Mouse (Mus musculus) frontal cortex, postnatal 25 days (tissue): ENCODE data around the gene Clstn1.

Experiments used
- DNase-seq, 2 experiments: peaks; one replicate each; pipeline ENCODE4 v3.0.0; 2022; ENCODE audit warnings: low spot score in 2 of 2

Clstn1 gene

GRCm38 (mm10) chr4:149634157-149634556, 47.9 kb downstream of the Clstn1 start:
- DNase-seq, result no peak

GRCm38 (mm10) chr4:149634966-149635365, 48.7 kb downstream of the Clstn1 start:
- DNase-seq, result no peak

- DNase-seq, result no peak
These were observed 49.7 kb downstream of the Clstn1 start for GRCm38 (mm10) chr4:149635915-149636415.

GRCm38 (mm10) chr4:149637942-149638341, 51.7 kb downstream of the Clstn1 start:
- no peak for DNase-seq

- DNase-seq, result no peak
These were observed 54.6 kb downstream of the Clstn1 start for GRCm38 (mm10) chr4:149640831-149641230.

GRCm38 (mm10) chr4:149641400-149641799, 55.1 kb downstream of the Clstn1 start:
- no peak for DNase-seq

GRCm38 (mm10) chr4:149641956-149642355, 55.7 kb downstream of the Clstn1 start:
- no peak for DNase-seq

GRCm38 (mm10) chr4:149645761-149646160, 59.5 kb downstream of the Clstn1 start:
- DNase-seq, result no peak

- DNase-seq, result no peak
These were observed 62.0 kb downstream of the Clstn1 start for GRCm38 (mm10) chr4:149648031-149648805.

- peak; percentile 63 to 71 for DNase-seq
These were observed 64.4 kb downstream of the Clstn1 start for GRCm38 (mm10) chr4:149650493-149651193.

- no peak for DNase-seq
These were observed 68.0 kb downstream of the Clstn1 start for GRCm38 (mm10) chr4:149654232-149654631.

GRCm38 (mm10) chr4:149657858-149658416, 71.7 kb downstream of the Clstn1 start:
- DNase-seq, result no peak

- no peak for DNase-seq
These were observed 73.3 kb downstream of the Clstn1 start for GRCm38 (mm10) chr4:149659495-149660116.

- DNase-seq, result no peak
These were observed 74.3 kb downstream of the Clstn1 start for GRCm38 (mm10) chr4:149660598-149660997.

GRCm38 (mm10) chr4:149661967-149662589, 75.8 kb downstream of the Clstn1 start:
- no peak for DNase-seq

- no peak for DNase-seq
These were observed 77.7 kb downstream of the Clstn1 start for GRCm38 (mm10) chr4:149663849-149664503.

GRCm38 (mm10) chr4:149665016-149665691, 78.9 kb downstream of the Clstn1 start:
- DNase-seq, result no peak

- no peak for DNase-seq
These were observed 79.4 kb downstream of the Clstn1 start for GRCm38 (mm10) chr4:149665692-149666090.

GRCm38 (mm10) chr4:149671175-149671574, 84.9 kb downstream of the Clstn1 start:
- no peak for DNase-seq

- no peak for DNase-seq
These were observed 86.5 kb downstream of the Clstn1 start for GRCm38 (mm10) chr4:149672747-149673146.
